Mouse (Mus musculus): ENCODE data around the gene Tmem190. TPM values are rescaled to one million over a fixed set of nuclear protein-coding genes. Genes with fewer than 3 reads are reported as not detected.

Gene Tmem190
- polyA plus RNA-seq, 1 experiment, result not detected

DNA sequence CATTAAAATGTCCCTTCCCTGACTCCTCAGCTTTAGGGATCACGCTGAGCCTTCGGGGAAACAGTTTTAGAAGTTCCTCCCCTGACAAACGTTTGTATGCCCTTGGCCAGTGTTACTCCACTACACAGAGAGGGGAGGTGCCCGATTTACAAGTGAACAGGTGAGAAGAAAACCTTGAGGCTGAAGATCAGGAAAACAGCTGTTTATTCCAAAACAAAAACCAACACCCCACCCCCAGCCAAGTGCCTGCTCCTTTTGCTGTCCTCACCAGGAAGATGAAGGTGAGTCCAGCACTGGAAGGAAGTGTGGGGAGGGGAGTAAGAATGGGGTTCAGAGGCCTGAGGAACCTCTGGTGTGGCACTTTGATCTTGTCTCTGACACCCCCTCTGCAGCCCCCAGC is 42.6 kb downstream of the Tmem190 start:
- H3K27ac ChIP-seq (ENCODE audit: insufficient read depth, low read length), result no peak overlapping the region
- no peak overlapping the region for H3K4me3 ChIP-seq (ENCODE audit: insufficient read depth, low read length)
- TF ChIP-seq POLR2A (IDR thresholded peaks at IDR 0.05; ENCODE audit: extremely low read depth, insufficient read depth, low read length), result no peak
- TF ChIP-seq CTCF (IDR thresholded peaks at IDR 0.05; ENCODE audit: extremely low read depth, insufficient read depth, low read length), result no peak
- H3K4me1 ChIP-seq (ENCODE audit: control insufficient read depth, insufficient read depth, low read length), result no peaks in the 10 kb centered on the region; the same call in 1 of the 2 replicates

DNA sequence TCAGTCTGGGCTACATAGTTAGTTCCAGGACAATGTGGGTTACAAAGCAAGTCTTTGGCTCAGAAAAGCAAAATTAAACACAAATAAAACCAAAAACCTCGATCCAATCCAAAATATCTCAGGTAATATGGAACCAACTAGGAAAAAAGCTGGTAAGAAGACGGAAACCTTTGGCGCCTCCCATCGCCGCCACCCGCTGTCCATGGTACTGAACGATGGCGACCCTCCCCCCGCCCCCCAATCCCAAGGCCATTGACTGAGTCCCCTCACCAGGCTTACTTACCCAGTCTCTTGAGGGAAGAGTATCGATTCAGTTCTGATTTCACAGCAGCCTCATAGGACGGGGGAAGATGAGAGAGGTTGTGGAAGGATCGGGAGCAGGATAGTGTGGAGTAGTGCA is 47.7 kb downstream of the Tmem190 start:
- no peaks in the 10 kb centered on the region for H3K4me1 ChIP-seq (ENCODE audit: control insufficient read depth, insufficient read depth, low read length)
- H3K27ac ChIP-seq (ENCODE audit: insufficient read depth, low read length), result no peak overlapping the region
- TF ChIP-seq CTCF (IDR thresholded peaks at IDR 0.05; ENCODE audit: extremely low read depth, insufficient read depth, low read length) (no peak), POLR2A (IDR thresholded peaks at IDR 0.05; ENCODE audit: extremely low read depth, insufficient read depth, low read length) (no peak)
- no peak overlapping the region for H3K4me3 ChIP-seq (ENCODE audit: insufficient read depth, low read length)

Other genes starting within 250 kb of the Tmem190 start
- gene Syt5, start 235.4 kb upstream of the Tmem190 start, polyA plus RNA-seq (2012; rRNA removed), result 218 and 229 TPM in 2 replicates
- gene Ptprh, start 178.9 kb upstream of the Tmem190 start, polyA plus RNA-seq (2012; rRNA removed), result 1.0 and 1.6 TPM in 2 replicates
- gene Tmem86b, start 151.5 kb upstream of the Tmem190 start, polyA plus RNA-seq (2012; rRNA removed), result 29.0 and 31.5 TPM in 2 replicates
- gene Ppp6r1, start 123.9 kb upstream of the Tmem190 start, polyA plus RNA-seq (2012; rRNA removed), result 143 and 145 TPM in 2 replicates
- 107 and 108 TPM in 2 replicates for gene Hspbp1, start 97.9 kb upstream of the Tmem190 start, polyA plus RNA-seq (2012; rRNA removed)
- 305 and 330 TPM in 2 replicates for gene Brsk1, start 92.3 kb upstream of the Tmem190 start, polyA plus RNA-seq (2012; rRNA removed)
- gene Tmem150b, start 57.7 kb upstream of the Tmem190 start, polyA plus RNA-seq (2012; rRNA removed), result 0.09 TPM in 1 of 2 replicates, not detected in the other
- gene Kmt5c, start 42.8 kb upstream of the Tmem190 start, polyA plus RNA-seq (2012; rRNA removed), result 60.1 and 66.9 TPM in 2 replicates
- gene Cox6b2, start 29.8 kb upstream of the Tmem190 start, polyA plus RNA-seq (2012; rRNA removed), result 15.1 and 20.3 TPM in 2 replicates
- not detected in 2 replicates for gene Fam71e2, start 11.6 kb upstream of the Tmem190 start, polyA plus RNA-seq (2012; rRNA removed)
- 0.35 and 0.36 TPM in 2 replicates for gene Il11, start 78 bp upstream of the Tmem190 start, polyA plus RNA-seq (2012; rRNA removed)
- gene Tmem238, start 6.7 kb downstream of the Tmem190 start, polyA plus RNA-seq (2012; rRNA removed), result 4.6 and 4.9 TPM in 2 replicates
- gene Rpl28, start 9.9 kb downstream of the Tmem190 start, polyA plus RNA-seq (2012; rRNA removed), result 257 and 299 TPM in 2 replicates
- 177 and 181 TPM in 2 replicates for gene Ube2s, start 29.7 kb downstream of the Tmem190 start, polyA plus RNA-seq (2012; rRNA removed)
- gene Shisa7, start 61.8 kb downstream of the Tmem190 start, polyA plus RNA-seq (2012; rRNA removed), result 135 and 143 TPM in 2 replicates
- gene Isoc2b, start 87.3 kb downstream of the Tmem190 start, polyA plus RNA-seq (2012; rRNA removed), result 12.3 and 15.7 TPM in 2 replicates
- 11.7 and 11.8 TPM in 2 replicates for gene Isoc2a, start 94.2 kb downstream of the Tmem190 start, polyA plus RNA-seq (2012; rRNA removed)
- gene Gm36210, start 123.6 kb downstream of the Tmem190 start, polyA plus RNA-seq (2012; rRNA removed), result 0.31 and 0.32 TPM in 2 replicates
- gene Zfp628, start 132.3 kb downstream of the Tmem190 start, polyA plus RNA-seq (2012; rRNA removed), result 9.7 TPM in 2 replicates
- 91.7 and 94.0 TPM in 2 replicates for gene Nat14, start 139.1 kb downstream of the Tmem190 start, polyA plus RNA-seq (2012; rRNA removed)
- 3.8 and 4.1 TPM in 2 replicates for gene Ssc5d, start 142.8 kb downstream of the Tmem190 start, polyA plus RNA-seq (2012; rRNA removed)
- gene Sbk2, start 181.5 kb downstream of the Tmem190 start, polyA plus RNA-seq (2012; rRNA removed), result 0.32 and 0.48 TPM in 2 replicates
- 1.2 TPM in 2 replicates for gene Sbk3, start 188.2 kb downstream of the Tmem190 start, polyA plus RNA-seq (2012; rRNA removed)
- 38.0 and 39.2 TPM in 2 replicates for gene Zfp579, start 213.2 kb downstream of the Tmem190 start, polyA plus RNA-seq (2012; rRNA removed)
- 15.3 and 15.6 TPM in 2 replicates for gene Zfp524, start 231.5 kb downstream of the Tmem190 start, polyA plus RNA-seq (2012; rRNA removed)
- gene Fiz1, start 231.8 kb downstream of the Tmem190 start, polyA plus RNA-seq (2012; rRNA removed), result 21.5 TPM in 2 replicates
- not detected in 2 replicates for gene Gm44973, start 232.6 kb downstream of the Tmem190 start, polyA plus RNA-seq (2012; rRNA removed)
- 28.7 and 30.0 TPM in 2 replicates for gene Zfp865, start 237.4 kb downstream of the Tmem190 start, polyA plus RNA-seq (2012; rRNA removed)
- 68.6 and 70.2 TPM in 2 replicates for gene Ccdc106, start 237.6 kb downstream of the Tmem190 start, polyA plus RNA-seq (2012; rRNA removed)